Mouse (Mus musculus): Measurements from ENCODE around the gene Tfec. TPM values are rescaled to one million over a fixed set of nuclear protein-coding genes. Genes with fewer than 3 reads are reported as not detected.

The Tfec gene
- total and polyA plus RNA-seq, 2 experiments from 2014 or later = 0.38 to 0.82 TPM

- Histone ChIP-seq H3K27ac (ENCODE audit: low read depth, low read length) (no peak overlapping the region), H3K36me3 (ENCODE audit: insufficient read depth, low read length) (no peaks in the 10 kb centered on the region), H3K9ac (replicated peaks; ENCODE audit: low read length, poor library complexity, severe bottlenecking) (no peak overlapping the region), H3K27me3 (ENCODE audit: insufficient read depth, low read length) (no peaks in the 10 kb centered on the region), H3K4me2 (ENCODE audit: low read depth, low read length, poor library complexity, severe bottlenecking) (no peak overlapping the region), H3K4me3 (ENCODE audit: low read depth, low read length) (no peak overlapping the region), H3K4me1 (ENCODE audit: insufficient read depth, low read length) (no peaks in the 10 kb centered on the region), H3K9me3 (ENCODE audit: low read length) (no peaks in the 10 kb centered on the region)
- no peak for TF ChIP-seq CTCF (IDR thresholded peaks at IDR 0.05)
- 81% methylated on average over 5 of the region's 5 CpGs for WGBS
- no peak for ATAC-seq (ENCODE audit: low FRiP score)
- DNase-seq (ENCODE audit: low spot score) = no peak
Measured at GRCm38 (mm10) chr6:16891819-16892218, 6.4 kb downstream of the Tfec start.

GRCm38 (mm10) chr6:16883537-16884307 is 14.5 kb downstream of the Tfec start:
- no peak for TF ChIP-seq CTCF (IDR thresholded peaks at IDR 0.05)
- Histone ChIP-seq H3K9me3 (ENCODE audit: low read length) (no peaks in the 10 kb centered on the region; the same call in 1 of the 2 replicates), H3K4me1 (ENCODE audit: insufficient read depth, low read length) (no peaks in the 10 kb centered on the region), H3K36me3 (ENCODE audit: insufficient read depth, low read length) (no peaks in the 10 kb centered on the region), H3K27ac (ENCODE audit: low read depth, low read length) (no peak overlapping the region), H3K4me3 (ENCODE audit: low read depth, low read length) (no peak overlapping the region), H3K27me3 (ENCODE audit: insufficient read depth, low read length) (no peaks in the 10 kb centered on the region), H3K9ac (replicated peaks; ENCODE audit: low read length, poor library complexity, severe bottlenecking) (no peak overlapping the region), H3K4me2 (ENCODE audit: low read depth, low read length, poor library complexity, severe bottlenecking) (no peak overlapping the region)
- WGBS = 81% methylated on average over 5 of the region's 5 CpGs
- ATAC-seq (ENCODE audit: low FRiP score) = no peak
- DNase-seq (ENCODE audit: low spot score) = no peak

- DNase-seq (ENCODE audit: low spot score) = no peak
- no peaks in the 10 kb centered on the region for H3K9me3 ChIP-seq (ENCODE audit: low read length)
- no peaks in the 10 kb centered on the region for H3K36me3 ChIP-seq (ENCODE audit: insufficient read depth, low read length)
- no peak overlapping the region for H3K27ac ChIP-seq (ENCODE audit: low read depth, low read length)
- no peaks in the 10 kb centered on the region for H3K27me3 ChIP-seq (ENCODE audit: insufficient read depth, low read length)
- ATAC-seq (ENCODE audit: low FRiP score) = no peak
- no peak overlapping the region for H3K9ac ChIP-seq (replicated peaks; ENCODE audit: low read length, poor library complexity, severe bottlenecking)
- TF ChIP-seq CTCF (IDR thresholded peaks at IDR 0.05) = no peak
- no peak overlapping the region for H3K4me3 ChIP-seq (ENCODE audit: low read depth, low read length)
- WGBS = 92% methylated on average over 2 of the region's 2 CpGs
- H3K4me2 ChIP-seq (ENCODE audit: low read depth, low read length, poor library complexity, severe bottlenecking) = no peak overlapping the region
- no peaks in the 10 kb centered on the region for H3K4me1 ChIP-seq (ENCODE audit: insufficient read depth, low read length)
Measured at GRCm38 (mm10) chr6:16874021-16874542, 24.2 kb downstream of the Tfec start.

- Histone ChIP-seq H3K4me1 (ENCODE audit: insufficient read depth, low read length) (no peaks in the 10 kb centered on the region), H3K27ac (ENCODE audit: low read depth, low read length) (no peak overlapping the region), H3K27me3 (ENCODE audit: insufficient read depth, low read length) (no peaks in the 10 kb centered on the region), H3K9ac (replicated peaks; ENCODE audit: low read length, poor library complexity, severe bottlenecking) (no peak overlapping the region), H3K9me3 (ENCODE audit: low read length) (no peaks in the 10 kb centered on the region), H3K36me3 (ENCODE audit: insufficient read depth, low read length) (no peaks in the 10 kb centered on the region), H3K4me2 (ENCODE audit: low read depth, low read length, poor library complexity, severe bottlenecking) (no peak overlapping the region), H3K4me3 (ENCODE audit: low read depth, low read length) (no peak overlapping the region)
- 71% methylated on average over 2 of the region's 2 CpGs for WGBS
- ATAC-seq (ENCODE audit: low FRiP score) = no peak
- no peak for DNase-seq (ENCODE audit: low spot score)
- TF ChIP-seq CTCF (IDR thresholded peaks at IDR 0.05) = no peak
Measured at GRCm38 (mm10) chr6:16870067-16870466, 28.2 kb downstream of the Tfec start.

- no peak for TF ChIP-seq CTCF (IDR thresholded peaks at IDR 0.05)
- Histone ChIP-seq H3K4me2 (ENCODE audit: low read depth, low read length, poor library complexity, severe bottlenecking) (no peak overlapping the region), H3K27me3 (ENCODE audit: insufficient read depth, low read length) (no peaks in the 10 kb centered on the region), H3K27ac (ENCODE audit: low read depth, low read length) (no peak overlapping the region), H3K9me3 (ENCODE audit: low read length) (no peaks in the 10 kb centered on the region), H3K4me1 (ENCODE audit: insufficient read depth, low read length) (no peaks in the 10 kb centered on the region), H3K9ac (replicated peaks; ENCODE audit: low read length, poor library complexity, severe bottlenecking) (no peak overlapping the region), H3K36me3 (ENCODE audit: insufficient read depth, low read length) (no peaks in the 10 kb centered on the region), H3K4me3 (ENCODE audit: low read depth, low read length) (no peak overlapping the region)
- DNase-seq (ENCODE audit: low spot score) = no peak
- no peak for ATAC-seq (ENCODE audit: low FRiP score)
- WGBS = 76% methylated on average over 2 of the region's 2 CpGs
Measured at GRCm38 (mm10) chr6:16868314-16868713, 29.9 kb downstream of the Tfec start.

- Histone ChIP-seq H3K27ac (ENCODE audit: low read depth, low read length) (no peak overlapping the region), H3K36me3 (ENCODE audit: insufficient read depth, low read length) (no peaks in the 10 kb centered on the region), H3K27me3 (ENCODE audit: insufficient read depth, low read length) (no peaks in the 10 kb centered on the region), H3K4me1 (ENCODE audit: insufficient read depth, low read length) (no peaks in the 10 kb centered on the region), H3K9me3 (ENCODE audit: low read length) (no peaks in the 10 kb centered on the region), H3K9ac (replicated peaks; ENCODE audit: low read length, poor library complexity, severe bottlenecking) (no peak overlapping the region), H3K4me2 (ENCODE audit: low read depth, low read length, poor library complexity, severe bottlenecking) (no peak overlapping the region), H3K4me3 (ENCODE audit: low read depth, low read length) (no peak overlapping the region)
- DNase-seq (ENCODE audit: low spot score) (no peak), ATAC-seq (ENCODE audit: low FRiP score) (no peak)
- TF ChIP-seq CTCF (IDR thresholded peaks at IDR 0.05) = no peak
- 93% methylated on average over 6 of the region's 6 CpGs for WGBS
Measured at GRCm38 (mm10) chr6:16862753-16863508, 35.3 kb downstream of the Tfec start.
